Mouse (Mus musculus) neutrophil, adult 65 days (primary cell): Measurements from ENCODE around the gene Mst1r. TPM values are rescaled to one million over a fixed set of nuclear protein-coding genes. Genes with fewer than 3 reads are reported as not detected.

Experiments used
- total RNA-seq: library from RNA; stranded (reverse); gene quantifications from 2 replicates; pipeline ENCODE4 v1.2.4, GENCODE M21; 2023

Gene Mst1r
- 0.29 and 0.69 TPM in 2 replicates for total RNA-seq

GRCm38 (mm10) chr9:107906252-107906966 lies at the start of gene Mst1r:
TSS of gene Mst1r (plus strand) at chr9:107906873.

GRCm38 (mm10) chr9:107873137-107873536 lies 33.5 kb upstream of the Mst1r start, which contains the start of gene Rbm6:
TSS of gene Rbm6 (minus strand) at chr9:107873237.

DNA sequence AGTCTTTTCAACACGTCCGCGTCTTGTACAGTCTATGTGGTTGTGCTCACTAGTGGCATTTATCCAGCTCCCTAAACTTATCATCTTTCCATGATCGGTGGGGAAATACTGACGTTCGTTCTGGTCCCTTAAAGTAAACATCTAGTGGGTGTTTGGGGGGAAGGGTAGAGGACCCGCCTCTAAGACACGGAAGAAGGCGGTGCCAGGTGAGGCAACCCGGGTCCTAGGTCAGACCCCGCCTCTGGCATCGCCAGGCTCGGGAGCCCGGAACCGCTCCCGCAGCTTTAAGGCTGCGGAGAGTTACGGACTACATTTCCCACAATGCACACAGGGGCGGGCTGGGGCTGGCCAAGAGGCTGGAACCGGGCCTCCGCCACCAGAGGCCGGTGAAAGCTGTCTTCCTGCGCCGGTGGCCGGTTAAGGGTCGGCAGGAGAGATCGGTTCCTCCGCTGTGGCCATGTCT lies 18.8 kb upstream of the Mst1r start, which contains the start of gene Mon1a:
TSS of gene Mon1a (plus strand) at position 348 of the 463 bp plus-strand sequence.

GRCm38 (mm10) chr9:107928169-107928568 lies 21.5 kb downstream of the Mst1r start, which contains the start of gene Actl11:
TSS of gene Actl11 (plus strand) at chr9:107928469.

GRCm38 (mm10) chr9:107935374-107935773 lies 28.7 kb downstream of the Mst1r start, which contains the start of gene Camkv:
TSS of gene Camkv (plus strand) at chr9:107935674.

GRCm38 (mm10) chr9:107949922-107950235 lies 43.2 kb downstream of the Mst1r start, which contains the start of gene Traip:
TSS of gene Traip (plus strand) at chr9:107950136.

Other genes with a start within 250 kb of the Mst1r start
- gene Slc38a3, start 237.3 kb upstream of the Mst1r start, total RNA-seq, result not detected in 2 replicates
- not detected in 2 replicates for gene Gnat1, start 227.2 kb upstream of the Mst1r start, total RNA-seq
- not detected in 2 replicates for gene Sema3f, start 196.4 kb upstream of the Mst1r start, total RNA-seq
- 205 and 225 TPM in 2 replicates for gene Rbm5, start 135.9 kb upstream of the Mst1r start, total RNA-seq
- 49.9 and 76.4 TPM in 2 replicates for gene Rbm6, start 33.6 kb upstream of the Mst1r start, total RNA-seq
- 9.3 and 9.5 TPM in 2 replicates for gene Mon1a, start 18.7 kb upstream of the Mst1r start, total RNA-seq
- gene Actl11, start 21.6 kb downstream of the Mst1r start, total RNA-seq, result not detected in 2 replicates
- not detected in 2 replicates for gene Camkv, start 28.8 kb downstream of the Mst1r start, total RNA-seq
- gene Traip, start 43.3 kb downstream of the Mst1r start, total RNA-seq, result 19.4 and 24.4 TPM in 2 replicates
- 71.8 and 86.9 TPM in 2 replicates for gene Uba7, start 68.6 kb downstream of the Mst1r start, total RNA-seq
- gene Gm20661, start 76.2 kb downstream of the Mst1r start, total RNA-seq, result 0.41 TPM in 1 of 2 replicates, not detected in the other
- 1.6 and 1.9 TPM in 2 replicates for gene Inka1, start 79.0 kb downstream of the Mst1r start, total RNA-seq
- not detected in 2 replicates for gene Cdhr4, start 85.6 kb downstream of the Mst1r start, total RNA-seq
- gene Gm20662, start 89.5 kb downstream of the Mst1r start, total RNA-seq, result not detected in 2 replicates
- gene Ip6k1, start 95.6 kb downstream of the Mst1r start, total RNA-seq, result 111 and 125 TPM in 2 replicates
- gene Gmppb, start 142.4 kb downstream of the Mst1r start, total RNA-seq, result 22.0 and 22.4 TPM in 2 replicates
- gene Amigo3, start 146.3 kb downstream of the Mst1r start, total RNA-seq, result 4.5 and 5.6 TPM in 2 replicates
- gene Mst1, start 173.6 kb downstream of the Mst1r start, total RNA-seq, result not detected in 2 replicates
- gene Rnf123, start 176.5 kb downstream of the Mst1r start, total RNA-seq, result 40.6 and 40.9 TPM in 2 replicates
- gene Apeh, start 187.7 kb downstream of the Mst1r start, total RNA-seq, result 42.5 and 52.9 TPM in 2 replicates